Mouse (Mus musculus) ES-E14 (cell line): Measurements from ENCODE around the gene Map3k14. TPM values are rescaled to one million over a fixed set of nuclear protein-coding genes. Genes with fewer than 3 reads are reported as not detected.

Experiments
- DNase-seq: peaks from one replicate; pipeline ENCODE4 v3.0.0-alpha.2; 2013; ENCODE audit warnings: low read depth, low spot score
- H3K27ac ChIP-seq: 2 replicates; pipeline ENCODE4 v1.5.1; 2012; ENCODE audit warnings: low read depth, mild to moderate bottlenecking, low read length, moderate library complexity, mixed read lengths; ENCODE audit not compliant: poor library complexity, insufficient read depth, severe bottlenecking
- H3K36me3 ChIP-seq: 2 replicates; pipeline ENCODE4 v1.6.1; 2012; ENCODE audit warnings: mild to moderate bottlenecking, low read length, moderate library complexity, mixed read lengths; ENCODE audit not compliant: control insufficient read depth, poor library complexity, insufficient read depth, severe bottlenecking
- H3K4me1 ChIP-seq, 2 experiments: fragments of 150-350 bp in 1 of 2; sonication (generic) in 1 of 2; 2 replicates each; pipeline ENCODE4 v1.6.1; 2012; ENCODE audit warnings: low read length in 2 of 2, mild to moderate bottlenecking in 1 of 2, mixed read lengths in 1 of 2; ENCODE audit not compliant: control insufficient read depth in 2 of 2, insufficient read depth in 2 of 2, poor library complexity in 1 of 2
- H3K4me3 ChIP-seq, 2 experiments: fragments of 150-350 bp in 1 of 2; sonication (generic) in 1 of 2; 2 replicates each; pipeline ENCODE4 v1.5.1; 2012; ENCODE audit warnings: low read length in 2 of 2, low read depth in 1 of 2, mild to moderate bottlenecking in 1 of 2, mixed read lengths in 1 of 2; ENCODE audit not compliant: insufficient read depth in 1 of 2, poor library complexity in 1 of 2, severe bottlenecking in 1 of 2
- H3K9ac ChIP-seq: 2 replicates; pipeline ENCODE4 v1.6.1; 2012; ENCODE audit warnings: low read depth, mild to moderate bottlenecking, low read length, mixed read lengths; ENCODE audit not compliant: poor library complexity, insufficient read depth, severe bottlenecking
- H3K9me3 ChIP-seq: fragments of 150-350 bp; sonication (generic); 2 replicates; pipeline ENCODE4 v1.6.1; 2012; ENCODE audit warnings: low read depth, mild to moderate bottlenecking, low read length; ENCODE audit not compliant: control insufficient read depth, insufficient read depth
- CHD2 ChIP-seq: IDR thresholded peaks from 2 replicates; pipeline ENCODE4 v1.6.1; 2014; ENCODE audit warnings: mild to moderate bottlenecking, low read depth, low read length, inconsistent platforms
- HCFC1 ChIP-seq: IDR thresholded peaks from 2 replicates; pipeline ENCODE4 v1.6.1; 2012; ENCODE audit warnings: low read length, inconsistent platforms, borderline replicate concordance; ENCODE audit not compliant: insufficient read depth
- MAFK ChIP-seq: IDR thresholded peaks from 2 replicates; pipeline ENCODE4 v1.6.1; 2014; ENCODE audit warnings: mild to moderate bottlenecking, low read depth, low read length, inconsistent platforms; ENCODE audit not compliant: insufficient read depth
- ZC3H11A ChIP-seq: IDR thresholded peaks from 2 replicates; pipeline ENCODE4 v1.6.1; 2012; ENCODE audit warnings: low read depth, mild to moderate bottlenecking, inconsistent platforms, low read length, borderline replicate concordance
- ZNF384 ChIP-seq: IDR thresholded peaks from 2 replicates; pipeline ENCODE4 v1.6.1; 2012; ENCODE audit warnings: low read depth, low read length, inconsistent platforms
- in situ Hi-C, 2 experiments: fragments of 600-800 bp; cut with MboI; formaldehyde crosslinking; loops; one replicate each; pipeline ENCODE4 v1.15.1; 2025; ENCODE audit warnings: low sequenced_read_pairs in 2 of 2, inconsistent platforms in 1 of 2; ENCODE audit not compliant: unreplicated experiment in 2 of 2
- total RNA-seq: library from RNA; depleted of rRNA; stranded (reverse); fragments of 300-350 nt; gene quantifications from 2 replicates; pipeline ENCODE4 v1.2.3, GENCODE M21; 2012; rRNA removed

Map3k14 gene
- total RNA-seq: 4.5 and 5.3 TPM in 2 replicates

DNA sequence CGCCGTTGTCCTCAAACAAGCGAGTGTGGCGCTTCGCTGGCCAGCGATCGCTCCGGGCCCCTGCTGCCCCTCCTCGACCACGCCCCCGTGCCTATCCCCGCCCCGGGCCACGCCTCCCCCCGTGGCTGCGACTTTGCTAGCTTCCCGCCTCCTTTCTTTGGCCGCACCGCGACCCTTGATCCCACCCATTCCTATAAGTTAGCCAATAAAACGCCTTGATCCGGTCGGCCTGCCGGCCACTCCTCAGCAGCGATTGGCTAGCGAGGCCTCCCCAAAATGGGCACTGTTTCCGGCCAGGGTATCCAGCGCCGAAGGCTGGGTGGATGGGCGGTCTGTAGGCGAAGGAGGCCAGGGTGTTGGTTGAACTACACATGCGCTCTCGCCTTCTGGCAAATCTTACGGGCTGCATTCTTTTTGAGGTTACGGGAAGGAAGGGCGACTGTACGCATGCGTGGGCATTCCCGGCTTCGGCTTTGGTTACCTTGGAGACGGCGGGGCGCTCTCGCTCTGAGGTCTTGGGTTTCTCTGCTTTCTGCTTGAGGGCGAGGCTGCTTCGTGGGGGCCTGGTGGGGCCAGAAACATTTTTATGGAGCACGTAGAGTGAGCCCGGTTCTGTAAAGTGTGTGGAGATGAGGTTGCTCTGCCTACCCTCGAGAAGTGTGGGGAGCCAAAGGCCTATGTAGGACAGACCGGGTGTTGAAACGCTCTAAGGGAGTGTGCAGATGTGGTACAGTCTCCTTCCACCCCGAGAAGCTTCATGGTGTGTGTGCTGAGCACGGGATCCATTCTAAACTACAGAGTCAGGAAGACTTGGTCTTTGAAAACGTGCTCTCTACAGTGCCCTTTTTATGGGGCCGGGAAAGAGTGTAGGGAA is at the start of gene Map3k14:
Map3k14 (minus strand) TSS at position 127 of the 874 bp plus-strand sequence.
- Histone ChIP-seq H3K27ac (no peak within 1 kb of the TSS), H3K9ac (peak within 1 kb of the TSS; percentile 77), H3K9me3 (no peaks in the 10 kb centered on the region), H3K36me3 (no peaks in the 10 kb centered on the region), H3K4me3 (peak within 1 kb of the TSS; percentile 77 to 80), H3K4me1 (no peaks in the 10 kb centered on the region; a peak in 2 of 4 replicates)
- TF ChIP-seq HCFC1: no peak
- TF ChIP-seq CHD2: no peak
- no peak for TF ChIP-seq ZNF384
- no peak for TF ChIP-seq ZC3H11A
- TF ChIP-seq MAFK: no peak
- DNase-seq: peak; percentile 95
- in situ Hi-C loops: no loop called here

GRCm38 (mm10) chr11:103315379-103315778 is 48.1 kb upstream of the Map3k14 start:
- in situ Hi-C loops: no loop called here
- Histone ChIP-seq H3K9ac (no peak overlapping the region), H3K27ac (no peak overlapping the region), H3K36me3 (no peaks in the 10 kb centered on the region), H3K4me3 (no peak overlapping the region), H3K4me1 (peaks cover 2 to 6% of the 10 kb centered on the region in 2 experiments; a peak in 1 of 4 replicates), H3K9me3 (no peaks in the 10 kb centered on the region; the same call in 1 of the 2 replicates)
- DNase-seq: no peak
- TF ChIP-seq HCFC1: no peak
- TF ChIP-seq ZNF384: no peak
- TF ChIP-seq MAFK: no peak
- no peak for TF ChIP-seq ZC3H11A
- TF ChIP-seq CHD2: no peak

GRCm38 (mm10) chr11:103314736-103315374 is 47.6 kb upstream of the Map3k14 start:
- Histone ChIP-seq H3K4me3 (no peak overlapping the region), H3K36me3 (no peaks in the 10 kb centered on the region), H3K27ac (no peak overlapping the region), H3K4me1 (peaks cover 2 to 6% of the 10 kb centered on the region in 2 experiments; a peak in 1 of 4 replicates), H3K9ac (no peak overlapping the region), H3K9me3 (no peaks in the 10 kb centered on the region; the same call in 1 of the 2 replicates)
- no peak for DNase-seq
- TF ChIP-seq HCFC1 (no peak), ZC3H11A (no peak), ZNF384 (no peak), MAFK (no peak), CHD2 (no peak)
- in situ Hi-C loops: no loop called here

- TF ChIP-seq HCFC1 (no peak), ZNF384 (no peak), MAFK (no peak)
- Histone ChIP-seq H3K9me3 (no peaks in the 10 kb centered on the region; the same call in 1 of the 2 replicates), H3K9ac (no peak overlapping the region), H3K4me3 (no peak overlapping the region), H3K36me3 (no peaks in the 10 kb centered on the region), H3K27ac (no peak overlapping the region), H3K4me1 (peaks cover 2 to 6% of the 10 kb centered on the region in 2 experiments; a peak in 1 of 4 replicates)
- in situ Hi-C loops: no loop called here
- DNase-seq: no peak
These were observed 46.3 kb upstream of the Map3k14 start for GRCm38 (mm10) chr11:103313542-103313941.
